Mouse (Mus musculus) macrophage (primary cell): ENCODE measurements around the gene Plch2. TPM values are rescaled to one million over a fixed set of nuclear protein-coding genes. Genes with fewer than 3 reads are reported as not detected.

Experiments
- H3K27ac ChIP-seq: fragments of 350-480 bp; formaldehyde crosslinking; 2 replicates; pipeline ENCODE4 v1.9.0; 2021
- H3K36me3 ChIP-seq: fragments of 350-480 bp; formaldehyde crosslinking; 2 replicates; pipeline ENCODE4 v1.9.0; 2021; ENCODE audit errors: inconsistent target
- H3K4me3 ChIP-seq: fragments of 350-480 bp; formaldehyde crosslinking; 2 replicates; pipeline ENCODE4 v1.9.0; 2021; ENCODE audit errors: inconsistent target
- H3K79me2 ChIP-seq: fragments of 350-480 bp; formaldehyde crosslinking; 2 replicates; pipeline ENCODE4 v1.9.0; 2021; ENCODE audit errors: inconsistent target
- WGBS: methylation state at CpG from one replicate; pipeline ENCODE4 v1.1.7; 2026; ENCODE audit warnings: inconsistent platforms; ENCODE audit not compliant: missing documents; 5-methylcytosine and 5-hydroxymethylcytosine counted together
- polyA plus RNA-seq: library from polyadenylated mRNA; stranded (reverse); fragments of 250-400 nt; gene quantifications from 3 replicates; pipeline ENCODE4 v1.2.4, GENCODE M21; 2018; ENCODE audit warnings: inconsistent platforms

The Plch2 gene
- polyA plus RNA-seq, 1 experiment from 2014 or later: not detected

DNA sequence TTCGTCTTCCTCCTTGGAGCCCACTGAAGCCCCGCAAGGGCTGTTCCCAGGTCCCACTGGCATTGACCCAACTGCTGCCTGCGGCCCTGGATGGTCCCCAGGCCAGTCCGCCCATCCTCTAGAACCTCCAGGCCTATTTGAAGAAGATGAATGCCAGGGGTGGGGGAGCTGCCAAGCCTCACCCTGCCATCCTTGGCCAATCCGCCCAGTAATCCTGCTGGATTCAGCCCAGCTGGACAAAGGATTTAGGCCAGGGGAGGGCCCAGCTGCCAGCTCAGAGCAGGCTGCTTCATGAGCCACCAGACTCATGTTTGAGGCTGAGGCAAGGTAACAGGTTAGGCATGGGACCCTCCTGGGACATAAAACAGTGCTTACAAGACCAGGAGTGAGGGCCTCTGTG is 45.7 kb downstream of the Plch2 start:
- Histone ChIP-seq H3K79me2 (no peaks in the 10 kb centered on the region), H3K27ac (no peak overlapping the region), H3K4me3 (no peak overlapping the region), H3K36me3 (no peaks in the 10 kb centered on the region)
- WGBS: 83% methylated on average over 5 of the region's 5 CpGs

DNA sequence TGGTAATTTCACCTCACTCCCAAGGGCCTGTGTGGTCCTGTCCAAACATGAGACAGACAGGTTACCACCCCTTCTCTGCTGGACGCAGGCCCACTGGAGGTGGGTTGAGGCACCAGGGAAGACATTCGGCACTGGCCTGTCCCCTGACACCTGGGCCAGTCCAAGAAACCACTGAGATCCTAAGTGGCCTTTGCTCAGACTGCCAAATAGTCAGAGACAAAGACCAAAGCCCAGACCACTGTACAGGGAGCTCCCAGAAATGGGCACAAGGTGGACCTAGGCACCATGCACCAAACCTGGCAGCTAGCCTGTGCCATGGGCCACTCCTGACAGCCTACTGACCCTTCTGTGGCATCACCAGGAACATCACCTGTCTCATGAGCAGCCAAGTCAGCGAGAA is 47.4 kb downstream of the Plch2 start:
- no peaks in the 10 kb centered on the region for H3K36me3 ChIP-seq
- no peak overlapping the region for H3K4me3 ChIP-seq
- no peaks in the 10 kb centered on the region for H3K79me2 ChIP-seq
- 88% methylated on average over 3 of the region's 3 CpGs for WGBS
- H3K27ac ChIP-seq: no peak overlapping the region

DNA sequence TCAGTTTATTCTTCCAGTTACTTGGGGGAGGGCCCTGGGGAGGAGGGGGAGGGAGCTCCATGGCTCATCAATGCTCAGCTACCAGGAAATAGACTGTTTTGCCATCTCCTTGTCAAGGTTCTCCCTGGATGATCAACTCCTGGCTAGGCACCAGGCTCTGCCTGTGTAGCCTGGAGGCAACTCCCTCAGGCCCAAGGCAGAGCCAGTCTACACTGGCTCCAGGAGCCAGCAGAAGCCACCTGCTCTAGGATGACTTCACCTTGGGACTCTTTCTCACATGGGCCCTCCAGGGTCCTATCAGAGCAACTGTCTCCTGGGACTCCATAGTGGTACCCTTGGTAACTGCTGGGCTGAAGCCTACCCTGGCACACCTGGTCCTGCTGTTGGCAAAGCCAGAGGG is 48.5 kb downstream of the Plch2 start:
- Histone ChIP-seq H3K27ac (no peak overlapping the region), H3K36me3 (no peaks in the 10 kb centered on the region), H3K79me2 (no peaks in the 10 kb centered on the region), H3K4me3 (no peak overlapping the region)

DNA sequence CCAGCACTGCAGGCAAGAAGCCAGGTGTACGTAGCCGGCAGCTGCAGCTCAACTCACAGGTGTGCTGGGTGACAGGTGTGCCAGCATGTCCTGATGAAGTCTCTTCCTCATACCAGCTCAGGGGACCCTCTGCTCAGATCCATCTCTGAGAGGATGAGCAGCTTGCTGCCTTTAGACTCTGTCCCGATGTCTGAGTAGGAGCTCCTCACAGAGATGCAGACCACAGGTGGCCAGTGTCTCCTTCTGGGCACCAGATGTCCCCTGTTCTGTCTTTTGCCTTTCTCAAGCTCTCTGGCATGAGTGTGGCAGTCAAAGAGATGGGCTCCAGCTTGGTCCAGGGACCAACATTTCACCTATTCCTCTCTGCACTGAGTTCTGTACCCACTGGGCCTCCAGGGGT is 48.9 kb downstream of the Plch2 start:
- H3K79me2 ChIP-seq: no peaks in the 10 kb centered on the region
- WGBS: 91% methylated on average over 3 of the region's 3 CpGs
- H3K36me3 ChIP-seq: no peaks in the 10 kb centered on the region
- H3K27ac ChIP-seq: no peak overlapping the region
- no peak overlapping the region for H3K4me3 ChIP-seq

DNA sequence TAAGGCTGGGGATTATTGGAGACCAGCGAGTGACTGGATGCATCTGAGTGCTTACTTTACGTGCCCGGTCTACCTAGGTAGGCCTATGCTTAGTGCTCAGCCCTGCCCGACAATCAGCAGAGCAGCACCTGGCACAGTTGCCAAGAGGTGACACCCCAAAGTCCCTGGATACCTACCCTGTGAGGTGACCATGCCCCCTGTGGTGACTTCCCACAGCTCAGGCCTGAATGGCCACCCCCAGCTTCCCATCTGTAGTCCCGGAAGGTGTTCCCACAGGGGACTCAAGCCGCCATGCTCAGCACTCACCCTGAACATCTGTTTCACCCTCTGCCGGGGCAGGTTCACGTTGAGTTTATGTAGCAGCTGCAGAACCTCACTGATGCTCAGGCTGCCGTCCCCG is 50.3 kb downstream of the Plch2 start:
- H3K27ac ChIP-seq: no peak overlapping the region
- no peak overlapping the region for H3K4me3 ChIP-seq
- H3K79me2 ChIP-seq: no peaks in the 10 kb centered on the region
- 78% methylated on average over 10 of the region's 10 CpGs for WGBS
- H3K36me3 ChIP-seq: no peaks in the 10 kb centered on the region

DNA sequence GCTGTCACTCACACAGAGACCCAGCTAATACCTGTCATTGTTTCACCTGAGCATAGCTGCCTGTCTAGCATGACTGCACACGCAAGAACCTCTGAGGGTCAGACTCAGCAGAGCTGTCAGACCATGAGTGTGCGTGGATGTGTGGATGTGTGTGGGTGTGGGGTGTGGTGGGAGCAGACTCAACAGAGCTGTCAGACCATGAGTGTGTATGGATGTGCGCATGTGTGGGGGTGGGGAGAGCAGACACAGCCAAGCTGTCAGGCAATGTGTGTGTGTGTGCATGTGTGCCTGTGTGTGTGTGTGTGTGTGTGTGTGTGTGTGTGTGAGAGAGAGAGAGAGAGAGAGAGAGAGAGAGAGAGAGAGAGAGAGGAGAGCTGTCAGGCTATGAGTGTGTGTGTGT is 51.3 kb downstream of the Plch2 start:
- 95% methylated on average over 2 of the region's 3 CpGs for WGBS
- no peak overlapping the region for H3K4me3 ChIP-seq

DNA sequence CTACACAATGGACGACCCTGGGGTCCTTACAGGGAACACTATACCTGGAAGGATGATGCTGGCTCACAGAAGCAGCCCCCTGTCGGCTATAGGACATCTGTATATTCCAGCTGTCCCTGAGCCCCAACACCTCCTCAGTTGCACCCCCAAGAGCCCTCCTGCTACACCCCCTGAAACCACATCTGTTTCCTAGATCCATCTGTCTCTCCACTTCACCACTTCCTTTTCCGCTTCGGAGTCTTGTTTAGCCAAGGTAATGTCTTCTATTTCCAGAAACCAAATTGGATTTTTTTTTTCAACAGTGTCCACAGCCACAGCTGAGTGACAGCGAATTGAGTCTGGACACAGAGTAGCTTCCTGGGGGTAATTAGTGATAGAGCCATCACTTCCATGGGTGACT is 57.2 kb downstream of the Plch2 start:
- Histone ChIP-seq H3K79me2 (no peaks in the 10 kb centered on the region), H3K27ac (no peak overlapping the region), H3K36me3 (no peaks in the 10 kb centered on the region), H3K4me3 (no peak overlapping the region)
- WGBS: 34% methylated on average over 5 of the region's 5 CpGs

More for the DNA sequence above, 51.3 kb downstream of the Plch2 start:
- no peaks in the 10 kb centered on the region for H3K79me2 ChIP-seq
- H3K27ac ChIP-seq: no peak overlapping the region
- H3K36me3 ChIP-seq: no peaks in the 10 kb centered on the region

DNA sequence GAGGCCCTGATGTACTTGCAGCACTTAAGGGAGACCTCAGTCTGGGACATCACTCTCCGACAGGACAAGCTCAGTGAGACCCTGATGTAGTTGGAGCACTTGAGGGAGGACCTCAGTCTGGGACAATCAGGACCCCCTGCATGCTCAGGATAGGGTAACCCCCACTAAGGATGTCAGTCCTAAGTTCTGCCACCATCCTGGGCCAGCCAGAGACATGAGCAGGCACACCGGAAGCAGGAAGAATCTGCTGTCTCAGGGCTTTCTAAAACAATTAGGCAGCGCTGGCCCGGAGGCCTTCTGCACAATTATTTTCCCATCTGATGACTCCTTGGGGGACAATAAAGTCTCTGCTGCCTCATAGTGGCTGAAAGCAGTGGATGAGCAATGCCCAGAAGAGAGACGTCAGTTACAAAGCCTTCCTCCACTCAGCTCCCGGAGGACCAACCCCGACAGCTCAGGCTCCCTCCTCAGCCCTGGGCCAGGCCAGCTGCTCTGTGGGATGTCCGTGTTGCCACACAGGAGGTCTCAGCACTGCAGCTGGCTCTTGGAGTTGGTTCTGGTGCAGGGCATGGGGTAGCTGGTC is 59.9 kb downstream of the Plch2 start:
- no peak overlapping the region for H3K4me3 ChIP-seq
- 86% methylated on average over 8 of the region's 8 CpGs for WGBS
- H3K36me3 ChIP-seq: no peaks in the 10 kb centered on the region
- no peak overlapping the region for H3K27ac ChIP-seq
- H3K79me2 ChIP-seq: no peaks in the 10 kb centered on the region

DNA sequence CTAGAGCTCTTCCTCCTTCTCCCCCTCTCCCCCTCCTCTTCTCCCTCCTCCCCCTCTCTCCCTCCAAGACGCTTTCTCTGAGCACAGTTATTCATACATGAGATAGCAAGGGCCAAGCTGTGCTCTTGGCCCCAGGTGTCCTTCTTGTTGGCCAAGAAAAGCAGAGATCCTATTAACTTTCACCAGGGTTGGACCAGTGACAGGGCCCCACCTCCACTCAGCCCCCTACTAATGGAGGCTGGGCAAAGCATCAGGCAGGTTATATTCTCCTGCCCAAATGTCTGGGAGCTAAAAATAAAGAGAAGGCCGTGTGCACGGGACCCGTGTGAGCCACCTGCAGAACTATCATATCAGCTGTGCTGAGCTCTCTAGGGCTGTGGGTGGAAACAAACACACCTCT is 61.7 kb downstream of the Plch2 start:
- Histone ChIP-seq H3K79me2 (no peaks in the 10 kb centered on the region), H3K36me3 (no peaks in the 10 kb centered on the region), H3K27ac (no peak overlapping the region), H3K4me3 (no peak overlapping the region)
- WGBS: 88% methylated on average over 3 of the region's 4 CpGs

DNA sequence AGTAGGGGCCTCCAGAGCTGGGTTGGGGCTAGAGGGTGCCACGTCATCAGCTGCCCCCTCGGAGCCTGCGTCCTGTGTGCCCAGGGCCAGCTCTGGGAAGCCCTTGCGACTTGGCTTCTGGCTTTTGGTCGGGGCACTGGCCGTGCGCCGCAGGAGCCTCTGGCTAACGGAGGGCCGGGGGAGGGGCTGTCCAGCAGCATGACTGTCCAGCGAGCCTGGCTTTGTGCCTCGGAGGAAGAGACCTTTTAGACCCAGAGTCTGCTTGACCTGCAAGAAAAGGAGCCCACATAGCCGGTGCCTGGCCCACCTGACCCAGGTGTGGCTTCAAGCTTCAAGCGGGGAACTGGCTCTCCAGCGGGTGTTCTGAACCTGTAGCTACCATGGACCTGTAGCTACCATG is 69.8 kb downstream of the Plch2 start:
- Histone ChIP-seq H3K36me3 (no peaks in the 10 kb centered on the region), H3K27ac (no peak overlapping the region), H3K4me3 (no peak overlapping the region), H3K79me2 (no peaks in the 10 kb centered on the region)
- WGBS: 90% methylated on average over 15 of the region's 15 CpGs

DNA sequence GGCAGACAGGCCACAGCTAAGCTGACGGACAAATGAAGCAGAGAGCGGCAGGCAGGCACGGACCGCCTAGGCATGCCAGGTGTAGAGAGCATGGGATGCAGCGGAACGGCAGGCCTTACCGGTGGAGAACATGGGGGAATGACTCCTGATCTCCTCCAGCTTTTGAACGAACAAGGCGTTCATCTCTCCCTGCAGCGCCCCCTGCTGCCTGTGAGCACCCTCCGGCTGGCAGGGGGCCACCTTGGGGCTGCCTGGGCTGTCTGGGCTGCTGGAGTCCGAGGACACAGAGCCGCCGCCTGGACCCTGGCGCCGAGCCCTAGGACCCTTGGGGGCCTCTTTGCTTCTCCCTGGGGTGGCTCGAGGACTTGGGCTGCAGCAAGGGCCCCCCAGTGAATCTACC is 70.5 kb downstream of the Plch2 start:
- Histone ChIP-seq H3K27ac (no peak overlapping the region), H3K4me3 (no peak overlapping the region), H3K36me3 (no peaks in the 10 kb centered on the region), H3K79me2 (no peaks in the 10 kb centered on the region)
- WGBS: 27% methylated on average over 17 of the region's 17 CpGs

DNA sequence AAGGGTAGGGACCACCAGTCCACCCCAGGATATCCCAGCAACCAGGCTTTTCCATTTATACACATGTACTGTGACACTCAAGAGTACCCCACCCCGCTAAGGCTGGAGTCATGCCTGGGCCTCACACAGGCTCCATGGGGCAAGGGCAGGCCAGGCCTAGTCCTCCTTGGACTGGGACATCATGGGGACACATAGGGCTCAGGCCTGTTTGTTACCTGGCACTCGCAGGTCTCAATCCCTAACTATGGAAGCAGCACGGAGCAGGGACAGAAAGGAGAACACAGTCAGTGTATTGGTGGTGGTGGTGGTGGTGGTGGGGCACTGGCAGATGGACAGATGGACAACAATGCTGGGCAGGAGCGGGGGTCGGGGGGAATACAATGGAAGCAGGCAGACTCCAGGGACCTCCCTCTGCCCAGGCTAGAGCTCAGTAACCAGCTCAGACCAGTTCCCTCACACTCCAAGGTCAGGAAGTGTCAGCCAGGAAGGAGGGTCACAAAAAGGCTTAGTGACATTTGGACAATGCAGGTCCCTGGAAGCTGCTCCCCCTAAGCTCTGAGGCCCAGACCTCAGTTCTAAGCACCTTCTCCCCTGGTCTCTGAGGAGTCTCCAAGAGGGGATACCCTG is 71.3 kb downstream of the Plch2 start:
- WGBS: 100% methylated on average over 5 of the region's 5 CpGs
- H3K27ac ChIP-seq: no peak overlapping the region
- H3K79me2 ChIP-seq: no peaks in the 10 kb centered on the region
- no peaks in the 10 kb centered on the region for H3K36me3 ChIP-seq
- H3K4me3 ChIP-seq: no peak overlapping the region

DNA sequence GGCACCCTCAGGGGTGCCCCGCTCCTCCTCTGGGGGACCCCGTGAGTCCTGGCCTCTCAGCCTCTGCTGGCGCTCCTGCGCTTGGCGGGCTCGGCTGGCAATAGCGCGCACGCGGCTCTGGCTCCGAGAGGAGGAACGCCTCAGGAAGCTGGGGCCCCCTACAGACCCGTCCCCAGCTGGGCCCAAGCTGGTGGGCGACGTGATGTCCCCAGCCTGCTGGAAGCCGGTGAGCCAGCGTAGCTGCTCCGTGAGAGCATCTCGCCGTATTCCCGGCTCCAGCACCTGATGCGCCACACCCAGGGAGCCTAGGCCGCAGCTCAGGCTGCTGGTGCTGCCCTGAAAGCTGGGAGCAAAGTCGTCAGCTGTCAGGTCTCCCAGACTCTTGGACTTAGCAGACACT is 72.8 kb downstream of the Plch2 start:
- H3K36me3 ChIP-seq: peaks cover 9% of the 10 kb centered on the region
- no peaks in the 10 kb centered on the region for H3K79me2 ChIP-seq
- no peak overlapping the region for H3K4me3 ChIP-seq
- 51% methylated on average over 24 of the region's 24 CpGs for WGBS
- H3K27ac ChIP-seq: no peak overlapping the region

DNA sequence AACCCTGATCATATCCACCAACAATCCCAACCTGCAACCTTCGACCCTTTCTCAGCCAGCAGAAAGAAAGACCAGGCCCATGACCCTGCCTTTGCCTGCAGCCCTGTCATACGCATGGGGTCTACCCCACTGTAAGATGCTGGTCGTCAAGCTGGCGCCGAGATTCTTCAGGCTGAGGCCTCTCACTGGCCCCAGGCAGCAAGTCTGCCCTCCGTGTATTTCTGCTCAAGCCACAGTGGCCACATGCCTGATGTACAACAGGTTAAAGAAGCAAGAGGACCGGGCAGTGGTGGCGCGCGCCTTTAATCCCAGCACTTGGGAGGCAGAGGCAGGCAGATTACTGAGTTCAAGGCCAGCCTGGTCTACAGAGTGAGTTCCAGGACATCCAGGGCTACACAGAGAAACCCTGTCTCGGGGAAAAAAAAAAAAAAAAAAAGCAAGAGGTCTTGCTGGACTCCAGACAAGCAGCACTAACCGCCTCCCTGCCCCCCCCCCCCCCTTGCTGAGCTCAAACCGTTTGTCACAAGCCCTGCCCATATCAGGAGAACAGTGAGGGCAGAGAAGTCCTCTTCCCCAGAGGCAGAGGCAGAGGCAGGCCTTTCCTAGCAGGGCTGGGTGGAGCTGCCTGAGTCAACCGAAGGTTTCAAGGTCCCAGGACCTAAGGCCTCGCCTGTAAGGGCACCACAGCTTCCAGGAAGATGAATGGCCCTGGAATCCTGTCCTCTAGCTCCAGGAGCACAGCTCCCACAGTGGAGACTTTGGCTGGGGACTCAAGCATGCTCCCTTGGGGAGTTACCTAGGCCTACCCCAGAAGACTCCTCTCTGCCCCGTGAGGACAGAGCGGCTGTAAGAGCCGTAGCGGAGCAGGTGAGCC is 74.1 kb downstream of the Plch2 start:
- H3K36me3 ChIP-seq: peaks cover 22% of the 10 kb centered on the region
- WGBS: 85% methylated on average over 17 of the region's 19 CpGs
- H3K27ac ChIP-seq: no peak overlapping the region
- no peak overlapping the region for H3K4me3 ChIP-seq
- no peaks in the 10 kb centered on the region for H3K79me2 ChIP-seq

DNA sequence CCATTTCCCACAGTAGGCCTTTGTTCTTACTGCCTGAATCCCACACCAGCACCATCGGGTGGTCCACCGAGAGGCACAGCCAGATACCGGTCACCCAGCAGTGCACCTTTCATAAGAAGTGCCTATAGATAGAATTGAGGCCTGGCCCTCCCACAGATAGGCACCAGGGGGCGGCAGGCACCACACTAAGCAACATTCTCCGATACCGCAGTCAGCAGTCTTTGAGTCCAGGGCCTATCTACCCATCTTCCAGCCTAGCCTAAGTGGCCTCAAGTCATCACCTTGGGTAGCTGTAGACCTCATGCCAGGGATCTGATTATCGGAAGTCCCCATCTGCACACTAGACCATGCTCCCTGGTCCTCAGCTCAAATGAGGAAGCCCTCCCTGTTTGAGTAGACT is 75.1 kb downstream of the Plch2 start:
- no peaks in the 10 kb centered on the region for H3K79me2 ChIP-seq
- 51% methylated on average over 7 of the region's 7 CpGs for WGBS
- H3K27ac ChIP-seq: no peak overlapping the region
- no peak overlapping the region for H3K4me3 ChIP-seq
- peaks cover 31% of the 10 kb centered on the region for H3K36me3 ChIP-seq
